Mouse (Mus musculus): Measurements from ENCODE around the gene Mark1.

- TF ChIP-seq CTCF (IDR thresholded peaks at IDR 0.05; ENCODE audit: borderline replicate concordance, insufficient read depth, low read length) (no peak), POLR2A (IDR thresholded peaks at IDR 0.05; ENCODE audit: low read depth, low read length) (no peak)
These were observed 76.5 kb downstream of the Mark1 start for GRCm38 (mm10) chr1:184922824-184923223.

Measured in embryonic fibroblast, embryonic 13.5 days (primary cell).